Mouse (Mus musculus): ENCODE measurements around the gene Lhx1.

Lhx1 gene

GRCm38 (mm10) chr11:84496901-84497300 lies 28.4 kb downstream of the Lhx1 start:
- DNase-seq (ENCODE audit: low read depth, low spot score), result no peak

GRCm38 (mm10) chr11:84495774-84496173 lies 29.6 kb downstream of the Lhx1 start:
- DNase-seq (ENCODE audit: low read depth, low spot score), result no peak

DNA sequence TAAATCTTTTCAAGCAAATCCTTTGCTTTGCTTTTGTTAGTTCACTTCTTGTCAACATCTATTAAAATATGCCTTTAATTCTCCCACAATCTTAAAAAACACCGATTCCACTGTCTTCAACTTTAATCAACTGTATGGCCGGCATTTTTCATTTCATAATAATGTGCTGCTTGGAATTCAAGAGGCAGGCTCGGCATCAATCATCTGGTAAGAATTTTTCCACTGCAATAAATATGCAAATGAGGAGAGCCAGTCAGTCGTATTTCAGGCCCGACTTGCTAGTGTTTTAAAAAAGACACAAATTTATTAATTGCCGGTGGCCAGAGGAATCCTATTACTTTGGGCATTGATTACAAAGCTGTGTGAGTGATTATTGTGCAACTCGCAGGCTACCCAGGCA lies 43.7 kb downstream of the Lhx1 start:
- no peak for DNase-seq (ENCODE audit: low read depth, low spot score)

GRCm38 (mm10) chr11:84480451-84480850 lies 44.9 kb downstream of the Lhx1 start:
- no peak for DNase-seq (ENCODE audit: low read depth, low spot score)

DNA sequence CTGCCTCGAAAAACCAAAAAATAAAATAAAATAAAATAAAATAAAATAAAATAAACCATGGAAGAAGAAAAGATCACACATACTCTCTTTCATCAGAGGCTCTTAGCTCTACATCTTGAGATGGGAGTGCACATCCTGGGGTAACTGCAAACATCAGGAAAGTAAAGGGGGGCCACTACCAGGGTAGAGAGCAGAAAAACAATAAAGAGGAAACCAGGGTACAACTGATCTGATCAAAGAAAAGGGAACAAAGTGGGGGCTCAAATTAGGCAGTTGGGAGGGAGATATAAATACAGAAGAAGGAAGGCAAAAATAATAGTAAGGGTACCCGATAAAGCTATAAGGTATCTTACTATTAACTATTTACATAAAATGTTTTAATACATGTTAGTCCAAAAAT lies 48.7 kb downstream of the Lhx1 start:
- DNase-seq (ENCODE audit: low read depth, low spot score), result no peak

GRCm38 (mm10) chr11:84475991-84476390 lies 49.3 kb downstream of the Lhx1 start:
- DNase-seq (ENCODE audit: low read depth, low spot score), result no peak

- no peak for DNase-seq (ENCODE audit: low read depth, low spot score)
These were observed 52.2 kb downstream of the Lhx1 start for GRCm38 (mm10) chr11:84473093-84473667.

Data from c-Kit-negative CD71-positive TER-119-positive erythroid progenitor cells, embryonic 14.5 days (primary cell).